ENCODE assay signal across 8 mouse cellular contexts in the genomic region with DNA sequence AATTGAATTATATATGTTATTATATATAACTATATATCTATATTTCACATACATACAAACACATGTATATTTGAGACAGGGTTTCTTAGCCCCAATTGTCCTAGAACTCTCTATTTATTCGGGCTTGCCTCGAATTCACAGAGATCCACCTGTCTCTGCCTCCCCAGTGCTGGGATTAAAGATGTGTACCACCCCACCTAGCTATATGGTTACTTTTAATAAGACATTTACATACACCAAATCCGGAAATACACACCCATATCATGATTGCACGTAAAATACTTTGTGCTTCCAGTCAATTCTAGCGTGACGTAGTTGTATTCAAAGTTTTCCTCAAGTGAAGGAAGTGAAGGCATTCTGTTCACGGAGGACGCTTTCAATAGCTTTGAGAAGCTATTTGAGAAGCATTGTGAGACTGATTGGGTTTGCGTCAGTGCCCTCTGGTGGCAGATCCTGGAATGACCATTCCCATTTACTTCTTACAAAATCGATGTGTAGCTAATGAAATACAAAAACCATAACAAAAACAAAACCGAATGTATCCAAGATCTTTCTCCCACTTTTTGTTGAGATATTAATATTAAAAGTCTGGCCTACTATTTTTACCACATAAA.
DNase-seq lines count a peak whose midpoint lies in the region.

No protein-coding gene starts in this region.

- no peaks in the 10 kb centered on the region for H3K36me3 ChIP-seq in forebrain, embryonic 10.5 days (replicated peaks)

- 27% methylated on average over 11 of the region's 11 CpGs for WGBS in forebrain, embryonic 10.5 days

- intact Hi-C loops in heart, postnatal 14 days (cut with DNase I), result loop anchor here (2.0 to 5.0 kb wide), 2 partner anchors 139 to 207 kb away; no protein-coding TSS in a partner anchor

- H3K4me1 ChIP-seq in forebrain, embryonic 10.5 days, result peaks cover 4% of the 10 kb centered on the region

- no peaks in the 10 kb centered on the region for H3K27me3 ChIP-seq in forebrain, embryonic 10.5 days (ENCODE audit: poor library complexity, severe bottlenecking)

- DNase-seq in Muller cell, postnatal 12 days (ENCODE audit: inconsistent ontology term), result peak; percentile 75
- DNase-seq in c-Kit-negative CD71-positive TER-119-positive erythroid progenitor cells, embryonic 14.5 days (ENCODE audit: low read depth, low spot score), result peak; percentile 42
- peak; percentile 77 for DNase-seq in forebrain, embryonic 10.5 days (ENCODE audit: extremely low spot score, low spot score)
- peak; percentile 67 to 75 for DNase-seq in heart, postnatal 14 days
- DNase-seq in layer of hippocampus, postnatal 10 days (ENCODE audit: low spot score in 2 of 2), result peak; percentile 74 to 78
- DNase-seq in lung, postnatal 14 days, result peak; percentile 76
- DNase-seq in right cerebral cortex, adult 18-20 months, result peak; percentile 56
- peak; percentile 50 for DNase-seq in yolk sac, embryonic 10.5 days (ENCODE audit: low spot score)

- no peak overlapping the region for H3K27ac ChIP-seq in forebrain, embryonic 10.5 days

- no peak overlapping the region for H3K4me3 ChIP-seq in forebrain, embryonic 10.5 days

- H3K9me3 ChIP-seq in forebrain, embryonic 10.5 days, result no peaks in the 10 kb centered on the region
